Mouse (Mus musculus) neural tube, embryonic 13.5 days (tissue): ENCODE measurements around the gene Pla2g1b. TPM values are rescaled to one million over a fixed set of nuclear protein-coding genes. Genes with fewer than 3 reads are reported as not detected.
"Not testable (repeated sequence)": the region's sequence is repeated elsewhere in the genome, so short reads cannot be mapped to it uniquely, and the experiment has no call there.

Experiments
- ATAC-seq: fragments of 200-750 bp; cut with Nextera tagmentation; 2 replicates; pipeline ENCODE4 v1.8.0; 2017; ENCODE audit warnings: low read depth, mild to moderate bottlenecking, moderate TSS enrichment, moderate library complexity
- H3K27ac ChIP-seq: fragments of 300-500 bp; sonication (generic); replicated peaks from 2 replicates; pipeline ENCODE4 v1.5.1; 2015; ENCODE audit warnings: moderate library complexity, mild to moderate bottlenecking, inconsistent platforms
- H3K27me3 ChIP-seq: fragments of 300-500 bp; sonication (generic); 2 replicates; pipeline ENCODE4 v1.6.1; 2015; ENCODE audit warnings: mild to moderate bottlenecking, inconsistent platforms
- H3K36me3 ChIP-seq: fragments of 300-500 bp; sonication (generic); 2 replicates; pipeline ENCODE4 v1.6.1; 2015; ENCODE audit warnings: mild to moderate bottlenecking, inconsistent platforms
- H3K4me1 ChIP-seq: fragments of 300-500 bp; sonication (generic); replicated peaks from 2 replicates; pipeline ENCODE4 v1.6.1; 2015; ENCODE audit warnings: inconsistent platforms
- H3K4me2 ChIP-seq: fragments of 300-500 bp; sonication (generic); 2 replicates; pipeline ENCODE4 v1.6.1; 2015; ENCODE audit warnings: inconsistent platforms, mild to moderate bottlenecking, moderate library complexity
- H3K4me3 ChIP-seq: fragments of 300-500 bp; sonication (generic); 2 replicates; pipeline ENCODE4 v1.5.1; 2015; ENCODE audit warnings: mild to moderate bottlenecking, inconsistent platforms
- H3K9ac ChIP-seq: fragments of 300-500 bp; sonication (generic); 2 replicates; pipeline ENCODE4 v1.6.1; 2015; ENCODE audit warnings: moderate library complexity, mild to moderate bottlenecking, inconsistent platforms
- H3K9me3 ChIP-seq: fragments of 300-500 bp; sonication (generic); 2 replicates; pipeline ENCODE4 v1.6.1; 2016; ENCODE audit warnings: inconsistent platforms
- WGBS: fragments of 180-500 bp; shearing (Covaris S2); methylation state at CpG from one replicate; pipeline ENCODE4 v1.1.7; 2015; 5-methylcytosine and 5-hydroxymethylcytosine counted together
- polyA plus RNA-seq: library from polyadenylated mRNA; unstranded; fragments of >200 nt; fragmentation: Nextera tagmentation; extraction: Ambion mirVana; gene quantifications from 2 replicates; pipeline ENCODE4 v1.2.1, GENCODE M21; 2015

Pla2g1b gene
- polyA plus RNA-seq, 1 experiment from 2014 or later: 0.95 TPM

GRCm38 (mm10) chr5:115512375-115512774, 46.3 kb downstream of the Pla2g1b start:
- no peak for ATAC-seq
- H3K27ac ChIP-seq: no peak overlapping the region
- peaks cover 47% of the 10 kb centered on the region for H3K4me1 ChIP-seq
- H3K27me3 ChIP-seq: no peaks in the 10 kb centered on the region
- H3K36me3 ChIP-seq: 0 out of 2 replicates have a peak, but pooled peaks cover 10% of the 10 kb centered on the region
- H3K9me3 ChIP-seq: no peaks in the 10 kb centered on the region
- H3K4me3 ChIP-seq: no peak overlapping the region
- no peak overlapping the region for H3K9ac ChIP-seq
- WGBS: 88% methylated on average over 7 of the region's 7 CpGs
- no peak overlapping the region for H3K4me2 ChIP-seq

DNA sequence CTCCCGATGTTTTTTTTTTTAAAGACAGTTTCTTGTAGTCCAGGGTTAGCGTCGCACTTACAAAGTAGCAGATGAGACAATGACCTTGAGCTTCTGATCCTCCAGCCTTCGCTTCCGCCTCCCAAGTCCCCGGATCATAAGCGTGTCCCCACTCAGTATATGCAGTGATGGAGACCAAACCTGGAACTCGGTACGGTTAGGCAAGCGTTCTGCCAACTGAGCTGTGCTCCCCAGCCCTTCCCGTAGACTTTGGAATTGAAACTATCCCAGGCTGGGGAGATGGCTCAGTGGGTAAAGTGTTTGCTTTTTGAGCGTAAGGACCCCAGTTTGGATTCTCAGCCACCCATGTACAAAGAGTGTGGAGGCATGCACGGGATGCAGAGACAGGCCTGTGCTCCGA, 47.2 kb downstream of the Pla2g1b start:
- no peak overlapping the region for H3K27ac ChIP-seq
- peaks cover 39% of the 10 kb centered on the region for H3K4me1 ChIP-seq
- no peaks in the 10 kb centered on the region for H3K9me3 ChIP-seq
- H3K36me3 ChIP-seq: 0 out of 2 replicates have a peak, but pooled peaks cover 10% of the 10 kb centered on the region
- no peaks in the 10 kb centered on the region for H3K27me3 ChIP-seq
- no peak for ATAC-seq
- H3K4me2 ChIP-seq: no peak overlapping the region
- H3K4me3 ChIP-seq: no peak overlapping the region
- WGBS: 95% methylated on average over 14 of the region's 14 CpGs
- H3K9ac ChIP-seq: no peak overlapping the region

DNA sequence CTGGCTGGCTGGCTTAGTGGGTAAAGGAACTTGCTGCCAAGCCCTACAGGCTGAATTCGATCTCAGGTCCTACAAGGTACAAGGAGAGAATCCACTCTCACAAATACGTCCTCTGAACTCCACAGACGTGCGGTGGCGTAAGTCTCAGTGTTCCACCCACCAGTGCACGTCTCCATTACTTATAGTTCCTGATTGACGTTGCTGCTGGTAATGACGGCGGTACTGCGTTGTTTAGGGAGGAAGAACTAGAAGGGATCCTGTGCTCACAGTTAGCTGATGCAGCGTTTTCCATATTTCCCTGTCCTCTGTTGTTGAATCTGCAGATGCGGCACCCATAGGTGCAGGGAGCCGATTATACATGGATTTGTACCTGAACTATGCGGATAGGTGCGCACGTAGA, 47.7 kb downstream of the Pla2g1b start:
- H3K36me3 ChIP-seq: 0 out of 2 replicates have a peak, but pooled peaks cover 10% of the 10 kb centered on the region
- no peaks in the 10 kb centered on the region for H3K9me3 ChIP-seq
- no peaks in the 10 kb centered on the region for H3K27me3 ChIP-seq
- peaks cover 34% of the 10 kb centered on the region for H3K4me1 ChIP-seq
- no peak for ATAC-seq
- H3K4me2 ChIP-seq: no peak overlapping the region
- no peak overlapping the region for H3K9ac ChIP-seq
- 93% methylated on average over 16 of the region's 16 CpGs for WGBS
- no peak overlapping the region for H3K27ac ChIP-seq
- H3K4me3 ChIP-seq: no peak overlapping the region

- no peak overlapping the region for H3K4me3 ChIP-seq
- H3K4me2 ChIP-seq: no peak overlapping the region
- H3K9ac ChIP-seq: no peak overlapping the region
- H3K9me3 ChIP-seq: no peaks in the 10 kb centered on the region
- H3K4me1 ChIP-seq: peaks cover 28% of the 10 kb centered on the region
- H3K27me3 ChIP-seq: no peaks in the 10 kb centered on the region
- ATAC-seq: no peak
- WGBS: 94% methylated on average over 6 of the region's 6 CpGs
- 0 out of 2 replicates have a peak, but pooled peaks cover 10% of the 10 kb centered on the region for H3K36me3 ChIP-seq
- H3K27ac ChIP-seq: 0 out of 2 replicates have a peak overlapping the region, but pooled peaks have one; percentile 47
These were observed 48.3 kb downstream of the Pla2g1b start for GRCm38 (mm10) chr5:115514346-115514745.

DNA sequence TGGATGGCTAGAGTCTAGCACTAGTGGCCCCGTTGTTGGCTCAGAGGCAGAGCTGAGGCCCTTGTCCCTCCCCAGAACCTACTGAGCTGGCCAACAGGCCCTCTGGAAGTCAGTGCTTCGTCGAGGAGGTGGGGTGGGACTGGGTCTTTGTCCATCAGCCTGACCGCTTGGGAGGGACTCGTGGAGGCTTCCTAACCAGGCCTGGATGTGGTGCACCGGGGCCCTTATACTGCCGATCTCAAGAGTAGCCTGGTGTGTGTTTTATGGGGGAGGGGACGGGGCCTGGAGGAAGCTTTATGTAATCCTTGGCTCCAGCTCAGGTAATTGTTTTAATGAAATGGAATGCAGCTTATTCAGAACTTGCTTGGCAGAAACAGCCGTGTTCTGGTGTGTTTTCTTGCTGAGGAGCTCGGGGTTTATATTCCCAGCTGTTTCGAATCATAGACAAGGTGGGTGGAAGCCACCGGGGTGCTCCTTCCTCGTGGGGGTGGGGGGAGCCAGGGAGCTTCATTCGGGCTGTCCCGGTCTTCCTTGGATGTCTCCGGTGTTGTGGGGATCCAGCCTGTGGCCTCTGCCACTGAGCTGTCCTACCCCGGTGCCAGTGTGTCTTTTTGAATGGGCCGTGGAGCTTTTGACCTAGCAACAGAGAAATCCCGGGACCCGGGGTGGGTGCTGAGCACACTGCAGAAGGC, 49.0 kb downstream of the Pla2g1b start:
- no peak overlapping the region for H3K4me3 ChIP-seq
- H3K4me1 ChIP-seq: peaks cover 21% of the 10 kb centered on the region
- peak overlapping the region; percentile 47 for H3K27ac ChIP-seq
- 67% methylated on average over 20 of the region's 20 CpGs for WGBS
- 0 out of 2 replicates have a peak, but pooled peaks cover 10% of the 10 kb centered on the region for H3K36me3 ChIP-seq
- no peaks in the 10 kb centered on the region for H3K9me3 ChIP-seq
- no peaks in the 10 kb centered on the region for H3K27me3 ChIP-seq
- H3K4me2 ChIP-seq: no peak overlapping the region
- 0 out of 2 replicates have a peak overlapping the region, but pooled peaks have one; percentile 13 for H3K9ac ChIP-seq
- ATAC-seq: 0 out of 2 replicates have a peak, but pooled peaks have one; percentile 34

DNA sequence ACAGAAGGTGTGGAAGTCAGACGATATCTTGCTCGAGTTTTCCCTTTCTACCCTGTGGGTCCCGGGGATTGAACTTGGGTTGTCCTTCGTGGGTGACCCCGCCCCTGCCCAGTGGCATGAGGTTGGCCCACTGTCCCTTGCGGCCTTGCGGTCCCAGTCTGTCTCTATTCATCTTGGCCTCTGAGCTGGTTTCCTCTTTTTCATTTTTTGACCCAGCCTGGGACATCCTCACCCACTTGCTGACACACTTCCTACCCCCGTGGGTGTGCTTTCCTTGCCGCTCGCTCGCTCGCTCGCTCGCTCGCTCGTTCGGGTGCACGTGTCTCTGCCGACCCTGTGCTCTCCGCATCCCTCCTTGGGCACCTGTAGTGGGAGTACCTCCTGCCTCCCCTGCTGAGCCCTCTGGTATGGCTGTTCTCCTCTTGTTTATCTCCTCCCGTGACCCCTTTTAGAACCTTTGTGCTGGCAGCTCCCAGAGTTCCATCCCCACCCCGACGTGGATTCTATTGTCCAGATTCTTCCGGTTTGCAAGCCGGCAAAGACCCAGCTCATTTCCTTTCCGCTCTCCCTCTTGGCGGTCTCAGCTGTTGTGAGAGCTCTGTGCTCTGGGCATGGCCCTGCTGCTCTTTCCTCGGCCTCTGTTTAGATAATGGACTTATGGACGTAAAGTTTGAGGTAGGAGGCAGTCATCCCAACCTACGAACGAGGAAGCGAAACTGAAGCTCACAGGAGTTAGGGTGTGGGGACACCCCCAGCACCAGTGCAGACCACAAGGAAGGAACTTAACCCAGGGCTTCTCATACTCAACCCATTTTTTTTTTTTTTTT, 50.2 kb downstream of the Pla2g1b start:
- H3K27ac ChIP-seq: peak overlapping the region; percentile 33; the same call in 1 of the 2 replicates
- H3K4me2 ChIP-seq: no peak overlapping the region
- no peak for ATAC-seq
- H3K27me3 ChIP-seq: no peaks in the 10 kb centered on the region
- H3K36me3 ChIP-seq: 0 out of 2 replicates have a peak, but pooled peaks cover 10% of the 10 kb centered on the region
- H3K4me3 ChIP-seq: no peak overlapping the region
- H3K9me3 ChIP-seq: no peaks in the 10 kb centered on the region
- WGBS: 80% methylated on average over 32 of the region's 32 CpGs
- H3K9ac ChIP-seq: no peak overlapping the region
- H3K4me1 ChIP-seq: peaks cover 14% of the 10 kb centered on the region

GRCm38 (mm10) chr5:115516908-115517307, 50.8 kb downstream of the Pla2g1b start:
- WGBS: 89% methylated on average over 7 of the region's 7 CpGs

DNA sequence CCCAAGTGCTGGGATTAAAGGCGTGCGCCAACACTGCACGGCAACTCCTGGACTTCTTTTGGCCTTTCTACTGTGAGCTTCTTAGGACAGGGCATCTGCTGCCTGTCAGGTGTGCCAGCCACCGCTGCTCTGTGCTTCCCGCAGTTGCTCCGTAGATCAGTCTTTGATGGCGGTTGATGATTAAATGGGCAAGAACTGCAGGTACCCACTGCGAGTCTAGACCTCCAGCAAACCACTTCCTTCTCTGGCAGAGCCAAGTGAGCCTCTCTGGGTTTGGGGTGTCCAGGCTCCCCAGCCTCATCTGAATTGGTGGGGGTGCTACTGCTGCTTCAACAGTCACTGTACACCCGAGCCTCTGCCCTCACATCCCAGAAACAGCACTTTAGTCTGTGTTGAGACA, 51.4 kb downstream of the Pla2g1b start:
- Histone ChIP-seq H3K27ac (no peak overlapping the region), H3K4me1 (peaks cover 16% of the 10 kb centered on the region), H3K4me2 (no peak overlapping the region), H3K4me3 (no peak overlapping the region), H3K36me3 (0 out of 2 replicates have a peak, but pooled peaks cover 10% of the 10 kb centered on the region), H3K9ac (no peak overlapping the region), H3K9me3 (no peaks in the 10 kb centered on the region), H3K27me3 (no peaks in the 10 kb centered on the region)
- WGBS: 93% methylated on average over 9 of the region's 9 CpGs
- no peak for ATAC-seq

More at GRCm38 (mm10) chr5:115516908-115517307, 50.8 kb downstream of the Pla2g1b start:
- H3K9ac ChIP-seq: no peak overlapping the region
- no peak overlapping the region for H3K4me3 ChIP-seq
- peaks cover 14% of the 10 kb centered on the region for H3K4me1 ChIP-seq
- 0 out of 2 replicates have a peak overlapping the region, but pooled peaks have one; percentile 33 for H3K27ac ChIP-seq
- no peaks in the 10 kb centered on the region for H3K27me3 ChIP-seq
- no peaks in the 10 kb centered on the region for H3K9me3 ChIP-seq
- H3K36me3 ChIP-seq: 0 out of 2 replicates have a peak, but pooled peaks cover 10% of the 10 kb centered on the region
- ATAC-seq: no peak
- H3K4me2 ChIP-seq: no peak overlapping the region

GRCm38 (mm10) chr5:115518214-115518613, 52.2 kb downstream of the Pla2g1b start:
- H3K4me3 ChIP-seq, H3K27ac ChIP-seq, H3K9ac ChIP-seq, H3K27me3 ChIP-seq, H3K9me3 ChIP-seq, H3K36me3 ChIP-seq, H3K4me2 ChIP-seq, ATAC-seq: not testable (repeated sequence)
- peaks cover 22% of the 10 kb centered on the region for H3K4me1 ChIP-seq
- WGBS: 95% methylated on average over 8 of the region's 8 CpGs

- Histone ChIP-seq H3K4me2 (no peak overlapping the region), H3K36me3 (0 out of 2 replicates have a peak, but pooled peaks cover 6% of the 10 kb centered on the region), H3K9me3 (no peaks in the 10 kb centered on the region), H3K4me3 (no peak overlapping the region), H3K4me1 (peaks cover 31% of the 10 kb centered on the region), H3K27ac (peak overlapping the region; percentile 52; the same call in 1 of the 2 replicates), H3K27me3 (no peaks in the 10 kb centered on the region), H3K9ac (no peak overlapping the region)
- WGBS: 77% methylated on average over 21 of the region's 21 CpGs
- ATAC-seq: no peak
These were observed 54.3 kb downstream of the Pla2g1b start for GRCm38 (mm10) chr5:115520325-115520869.

- Histone ChIP-seq H3K27ac (peak overlapping the region; percentile 67), H3K4me2 (0 out of 2 replicates have a peak overlapping the region, but pooled peaks have one; percentile 5), H3K27me3 (no peaks in the 10 kb centered on the region), H3K4me3 (no peak overlapping the region), H3K9me3 (no peaks in the 10 kb centered on the region), H3K9ac (no peak overlapping the region), H3K36me3 (no peaks in the 10 kb centered on the region), H3K4me1 (peaks cover 33% of the 10 kb centered on the region)
- no peak for ATAC-seq
- WGBS: 62% methylated on average over 20 of the region's 21 CpGs
These were observed 55.7 kb downstream of the Pla2g1b start for GRCm38 (mm10) chr5:115521553-115522461.
